Mouse (Mus musculus): ENCODE results near the gene Tex12. TPM values are rescaled to one million over a fixed set of nuclear protein-coding genes. Genes with fewer than 3 reads are reported as not detected.

Gene Tex12
- polyA plus RNA-seq, 1 experiment from 2014 or later, result not detected

- Histone ChIP-seq H3K9me3 (replicated peaks; ENCODE audit: low read length) (no peaks in the 10 kb centered on the region), H3K4me3 (replicated peaks; ENCODE audit: low read depth, low read length) (no peak overlapping the region), H3K36me3 (ENCODE audit: insufficient read depth, low read length) (no peaks in the 10 kb centered on the region), H3K27ac (no peak overlapping the region), H3K9ac (ENCODE audit: low read depth, low read length) (no peak overlapping the region), H3K27me3 (ENCODE audit: insufficient read depth, low read length) (no peaks in the 10 kb centered on the region), H3K4me2 (ENCODE audit: low read length) (no peak overlapping the region), H3K4me1 (replicated peaks; ENCODE audit: insufficient read depth, low read length) (no peaks in the 10 kb centered on the region)
- no peak for ATAC-seq (replicated peaks; ENCODE audit: low FRiP score, low read depth)
- WGBS, result 68% methylated on average over 4 of the region's 4 CpGs
- no peak for TF ChIP-seq CTCF (IDR thresholded peaks at IDR 0.05; ENCODE audit: low read depth)
- DNase-seq (ENCODE audit: low spot score), result no peak
Observed at GRCm38 (mm10) chr9:50586955-50587354, 25.8 kb upstream of the Tex12 start.

DNA sequence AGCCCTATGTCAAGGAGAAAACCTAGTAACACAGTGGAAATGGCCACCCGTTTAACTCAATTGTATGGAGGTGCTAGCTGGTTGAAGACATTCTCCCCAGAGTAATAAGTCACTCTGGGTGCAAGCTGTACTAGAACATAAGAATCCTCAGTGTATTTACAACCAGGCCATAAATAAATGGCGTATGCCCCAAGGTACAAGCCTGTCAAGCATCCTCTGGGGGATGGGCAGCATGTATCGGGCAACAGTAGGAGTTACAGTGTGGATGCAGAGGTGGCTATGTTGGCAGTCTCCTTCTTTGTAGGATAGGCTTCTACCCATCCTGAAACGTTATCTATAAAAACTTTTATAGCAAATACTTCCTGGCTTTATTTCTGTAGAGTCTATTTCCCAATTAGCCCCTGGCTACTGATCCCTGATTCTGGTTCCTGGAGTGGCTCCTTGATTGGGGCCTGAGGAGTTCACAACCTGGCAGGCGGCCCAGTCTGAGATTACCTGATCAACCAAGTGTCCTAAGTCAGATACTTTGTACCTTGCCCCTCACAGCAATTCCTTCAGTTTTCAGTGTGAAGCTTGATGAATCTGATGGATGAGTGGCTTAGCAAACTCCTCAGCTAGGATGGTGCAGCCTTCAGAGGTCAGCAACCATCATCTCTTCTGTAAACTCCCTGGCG, 24.2 kb upstream of the Tex12 start:
- TF ChIP-seq CTCF (IDR thresholded peaks at IDR 0.05; ENCODE audit: low read depth), result no peak
- 65% methylated on average over 6 of the region's 6 CpGs for WGBS
- Histone ChIP-seq H3K4me3 (replicated peaks; ENCODE audit: low read depth, low read length) (no peak overlapping the region), H3K4me2 (ENCODE audit: low read length) (no peak overlapping the region), H3K4me1 (replicated peaks; ENCODE audit: insufficient read depth, low read length) (no peaks in the 10 kb centered on the region), H3K36me3 (ENCODE audit: insufficient read depth, low read length) (no peaks in the 10 kb centered on the region), H3K9me3 (replicated peaks; ENCODE audit: low read length) (no peaks in the 10 kb centered on the region), H3K9ac (ENCODE audit: low read depth, low read length) (no peak overlapping the region), H3K27ac (no peak overlapping the region), H3K27me3 (ENCODE audit: insufficient read depth, low read length) (no peaks in the 10 kb centered on the region)
- no peak for ATAC-seq (replicated peaks; ENCODE audit: low FRiP score, low read depth)
- DNase-seq (ENCODE audit: low spot score), result no peak

DNA sequence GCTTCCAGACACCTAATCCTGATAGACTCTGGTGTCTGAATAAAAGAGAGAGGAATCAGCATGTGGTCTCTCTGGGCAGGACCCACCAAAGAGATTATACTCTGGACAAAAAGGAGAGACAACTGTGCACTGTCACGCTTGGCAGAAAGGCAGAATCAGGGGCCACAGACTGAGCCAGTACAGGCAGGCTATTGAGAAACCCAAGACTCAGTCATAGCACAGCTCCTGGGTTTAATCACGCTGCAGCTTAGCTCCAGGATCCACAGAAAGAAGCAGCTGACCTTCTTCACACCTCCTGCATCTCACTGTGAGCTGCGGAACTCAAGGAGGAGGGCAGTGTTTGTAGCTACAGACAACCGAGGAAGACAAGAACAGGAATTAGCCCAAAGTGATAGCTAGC, 19.2 kb upstream of the Tex12 start:
- no peak for ATAC-seq (replicated peaks; ENCODE audit: low FRiP score, low read depth)
- no peak overlapping the region for H3K4me2 ChIP-seq (ENCODE audit: low read length)
- no peak overlapping the region for H3K27ac ChIP-seq
- H3K36me3 ChIP-seq (ENCODE audit: insufficient read depth, low read length), result no peaks in the 10 kb centered on the region
- no peaks in the 10 kb centered on the region for H3K27me3 ChIP-seq (ENCODE audit: insufficient read depth, low read length)
- no peaks in the 10 kb centered on the region for H3K9me3 ChIP-seq (replicated peaks; ENCODE audit: low read length)
- no peak for DNase-seq (ENCODE audit: low spot score)
- WGBS, result 39% methylated on average over 4 of the region's 4 CpGs
- TF ChIP-seq CTCF (IDR thresholded peaks at IDR 0.05; ENCODE audit: low read depth), result no peak
- H3K4me3 ChIP-seq (replicated peaks; ENCODE audit: low read depth, low read length), result no peak overlapping the region
- no peaks in the 10 kb centered on the region for H3K4me1 ChIP-seq (replicated peaks; ENCODE audit: insufficient read depth, low read length)
- no peak overlapping the region for H3K9ac ChIP-seq (ENCODE audit: low read depth, low read length)

DNA sequence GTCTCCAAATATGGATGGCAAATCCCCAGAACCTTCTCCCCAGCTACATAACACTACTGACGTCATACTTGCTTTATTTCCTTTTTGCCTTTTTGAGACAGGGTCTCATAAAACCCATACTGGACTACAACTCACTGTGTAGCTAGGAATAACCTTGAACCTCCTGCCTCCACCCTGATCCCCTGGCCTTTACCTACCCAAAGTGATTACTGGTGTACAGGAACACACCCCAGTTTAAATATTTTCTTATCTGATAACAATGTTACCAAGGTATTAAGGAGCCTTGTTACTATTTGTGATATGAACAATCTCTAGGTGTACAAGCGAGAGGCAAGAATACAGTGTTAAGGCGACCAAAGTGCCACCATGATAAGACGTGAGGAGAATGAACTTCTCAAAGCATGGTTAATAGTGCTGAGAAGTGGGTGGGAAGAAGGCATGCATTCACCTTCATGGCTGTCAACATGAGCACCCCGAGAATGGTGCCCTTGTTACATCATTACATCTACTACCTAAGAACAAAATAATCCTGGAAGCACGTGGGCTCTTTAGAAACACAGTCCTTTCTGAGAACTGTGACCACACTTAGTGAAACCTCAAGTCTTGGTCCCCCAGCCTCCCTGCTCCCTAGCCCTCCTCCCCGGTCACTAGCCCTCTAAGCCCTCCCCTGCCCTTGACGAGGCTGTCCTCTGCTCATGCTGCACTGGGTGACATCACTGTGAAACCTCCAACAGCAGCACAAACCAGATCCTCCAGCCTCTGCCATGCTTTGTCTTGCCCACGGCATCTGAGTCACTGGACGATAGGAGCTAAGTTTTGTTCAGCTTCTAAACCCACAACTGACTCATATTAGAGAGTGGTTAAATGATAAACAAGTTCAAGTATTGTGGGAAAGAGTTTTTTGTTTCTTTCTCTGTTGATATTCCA, 8.7 kb upstream of the Tex12 start:
- Histone ChIP-seq H3K4me2 (ENCODE audit: low read length) (no peak overlapping the region), H3K27ac (no peak overlapping the region), H3K9ac (ENCODE audit: low read depth, low read length) (no peak overlapping the region), H3K27me3 (ENCODE audit: insufficient read depth, low read length) (no peaks in the 10 kb centered on the region), H3K36me3 (ENCODE audit: insufficient read depth, low read length) (no peaks in the 10 kb centered on the region), H3K4me3 (replicated peaks; ENCODE audit: low read depth, low read length) (no peak overlapping the region), H3K9me3 (replicated peaks; ENCODE audit: low read length) (no peaks in the 10 kb centered on the region), H3K4me1 (replicated peaks; ENCODE audit: insufficient read depth, low read length) (no peaks in the 10 kb centered on the region)
- TF ChIP-seq CTCF (IDR thresholded peaks at IDR 0.05; ENCODE audit: low read depth), result no peak
- WGBS, result 79% methylated on average over 10 of the region's 10 CpGs
- DNase-seq (ENCODE audit: low spot score) (no peak), ATAC-seq (replicated peaks; ENCODE audit: low FRiP score, low read depth) (no peak)

GRCm38 (mm10) chr9:50567881-50568280, 6.8 kb upstream of the Tex12 start:
- no peaks in the 10 kb centered on the region for H3K4me1 ChIP-seq (replicated peaks; ENCODE audit: insufficient read depth, low read length)
- no peaks in the 10 kb centered on the region for H3K27me3 ChIP-seq (ENCODE audit: insufficient read depth, low read length)
- TF ChIP-seq CTCF (IDR thresholded peaks at IDR 0.05; ENCODE audit: low read depth), result no peak
- H3K4me2 ChIP-seq (ENCODE audit: low read length), result no peak overlapping the region
- H3K36me3 ChIP-seq (ENCODE audit: insufficient read depth, low read length), result no peaks in the 10 kb centered on the region
- ATAC-seq (replicated peaks; ENCODE audit: low FRiP score, low read depth), result no peak
- no peak overlapping the region for H3K9ac ChIP-seq (ENCODE audit: low read depth, low read length)
- no peak overlapping the region for H3K27ac ChIP-seq
- H3K4me3 ChIP-seq (replicated peaks; ENCODE audit: low read depth, low read length), result no peak overlapping the region
- no peak for DNase-seq (ENCODE audit: low spot score)
- 88% methylated on average over 2 of the region's 2 CpGs for WGBS
- H3K9me3 ChIP-seq (replicated peaks; ENCODE audit: low read length), result no peaks in the 10 kb centered on the region

- WGBS, result 81% methylated on average over 4 of the region's 4 CpGs
- TF ChIP-seq CTCF (IDR thresholded peaks at IDR 0.05; ENCODE audit: low read depth), result no peak
- DNase-seq (ENCODE audit: low spot score) (no peak), ATAC-seq (replicated peaks; ENCODE audit: low FRiP score, low read depth) (no peak)
- H3K27me3 ChIP-seq (ENCODE audit: insufficient read depth, low read length), result no peaks in the 10 kb centered on the region
- H3K9ac ChIP-seq (ENCODE audit: low read depth, low read length), result no peak overlapping the region
- no peaks in the 10 kb centered on the region for H3K36me3 ChIP-seq (ENCODE audit: insufficient read depth, low read length)
- H3K4me2 ChIP-seq (ENCODE audit: low read length), result no peak overlapping the region
- no peaks in the 10 kb centered on the region for H3K4me1 ChIP-seq (replicated peaks; ENCODE audit: insufficient read depth, low read length)
- H3K9me3 ChIP-seq (replicated peaks; ENCODE audit: low read length), result no peaks in the 10 kb centered on the region
- no peak overlapping the region for H3K4me3 ChIP-seq (replicated peaks; ENCODE audit: low read depth, low read length)
- H3K27ac ChIP-seq, result no peak overlapping the region
Observed at GRCm38 (mm10) chr9:50567372-50567771, 6.2 kb upstream of the Tex12 start.

Data from kidney, postnatal 0 days (tissue).